Mouse (Mus musculus) E14TG2a.4 (cell line): ENCODE data around the gene Prex1.

Experiments
- CTCF ChIP-seq: conservative IDR thresholded peaks from 2 replicates; pipeline ENCODE4 v1.5.1; 2014; ENCODE audit warnings: low read length
- NANOG ChIP-seq: IDR thresholded peaks from 2 replicates; pipeline ENCODE4 v1.6.1; 2014; ENCODE audit warnings: borderline replicate concordance, low read length, mixed read lengths
- POU5F1 ChIP-seq: IDR thresholded peaks from 2 replicates; pipeline ENCODE4 v1.6.1; 2014; ENCODE audit warnings: low read length, borderline replicate concordance

- TF ChIP-seq CTCF (no peak), POU5F1 (no peak), NANOG (no peak)
Measured at GRCm38 (mm10) chr2:166631621-166632171, 81.9 kb downstream of the Prex1 start.
